Mouse (Mus musculus) heart, postnatal 4 days (tissue): Measurements from ENCODE around the gene Cdk14. TPM values are rescaled to one million over a fixed set of nuclear protein-coding genes. Genes with fewer than 3 reads are reported as not detected.
"Not testable (repeated sequence)": the region's sequence is repeated elsewhere in the genome, so short reads cannot be mapped to it uniquely, and the experiment has no call there.

Source experiments
- DNase-seq: peaks from one replicate; pipeline ENCODE4 v3.0.0; 2021
- total RNA-seq, 2 experiments: library from RNA; stranded (reverse); gene quantifications; 2 replicates each; pipeline ENCODE4 v1.2.3; 2021

Gene Cdk14
- total RNA-seq, 2 experiments from 2014 or later: 26.6 to 27.4 TPM

DNA sequence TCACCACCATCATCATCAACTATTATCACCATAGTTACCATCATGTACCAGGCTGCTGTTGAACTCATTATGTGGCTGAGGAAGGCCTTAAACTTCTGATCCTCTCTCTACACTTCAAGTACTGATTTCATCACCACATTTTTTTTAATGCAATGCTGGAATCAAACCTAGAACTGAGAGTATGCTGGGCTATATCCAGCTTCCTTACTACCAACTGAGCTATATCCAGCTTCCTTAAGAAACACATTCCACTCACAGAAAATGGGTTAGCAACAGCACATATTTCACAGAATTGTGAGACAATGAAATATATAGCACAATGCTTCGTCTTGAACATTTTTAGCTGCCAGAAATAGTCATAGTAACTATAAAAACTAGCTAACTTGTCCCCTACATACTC, 446.7 kb downstream of the Cdk14 start:
- DNase-seq: no peak

DNA sequence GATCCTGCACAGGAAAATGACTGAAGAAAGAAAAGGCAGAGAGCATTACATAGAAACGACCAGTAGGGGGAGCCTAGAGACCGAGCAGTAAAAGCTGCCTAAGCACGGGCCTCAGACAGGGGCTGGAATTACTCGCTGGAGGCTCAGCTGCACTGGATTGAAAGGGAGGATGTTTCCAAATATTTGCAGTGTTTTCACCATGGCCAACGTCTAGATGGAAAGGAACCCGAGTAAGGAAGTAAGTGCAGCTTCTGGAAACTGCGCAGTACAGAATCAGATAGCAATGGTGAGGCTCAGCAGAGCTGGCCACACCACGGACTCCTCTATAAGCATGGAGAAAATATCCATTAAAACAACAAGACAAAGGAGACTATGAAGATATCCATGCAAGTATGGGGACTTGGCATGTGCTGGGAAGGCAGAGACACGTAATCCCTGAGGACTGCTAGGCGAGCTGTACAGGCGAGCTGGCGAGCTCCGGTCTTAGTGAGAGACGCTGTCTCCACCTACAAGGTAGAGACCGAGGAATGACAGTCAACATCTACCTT, 458.0 kb downstream of the Cdk14 start:
- peak; percentile 77 for DNase-seq

DNA sequence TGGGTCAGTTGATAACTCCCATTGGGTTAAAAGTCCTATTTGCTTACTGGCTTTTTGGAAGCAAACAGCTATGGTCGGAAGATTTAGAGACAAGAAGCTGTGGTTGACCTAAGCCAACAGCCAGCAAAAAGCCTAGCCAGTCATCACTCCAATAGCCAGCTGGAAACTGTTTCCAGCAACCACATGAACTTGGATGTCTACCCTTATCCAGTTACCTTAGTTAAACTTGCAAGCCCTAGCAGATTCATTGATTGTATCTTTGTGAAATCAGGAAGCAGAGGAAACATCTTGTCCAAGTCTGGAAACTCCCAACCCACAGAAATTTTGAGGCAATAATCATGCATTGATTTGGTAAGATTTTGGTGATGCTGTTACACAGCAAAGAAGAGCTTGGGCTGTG, 458.5 kb downstream of the Cdk14 start:
- no peak for DNase-seq

DNA sequence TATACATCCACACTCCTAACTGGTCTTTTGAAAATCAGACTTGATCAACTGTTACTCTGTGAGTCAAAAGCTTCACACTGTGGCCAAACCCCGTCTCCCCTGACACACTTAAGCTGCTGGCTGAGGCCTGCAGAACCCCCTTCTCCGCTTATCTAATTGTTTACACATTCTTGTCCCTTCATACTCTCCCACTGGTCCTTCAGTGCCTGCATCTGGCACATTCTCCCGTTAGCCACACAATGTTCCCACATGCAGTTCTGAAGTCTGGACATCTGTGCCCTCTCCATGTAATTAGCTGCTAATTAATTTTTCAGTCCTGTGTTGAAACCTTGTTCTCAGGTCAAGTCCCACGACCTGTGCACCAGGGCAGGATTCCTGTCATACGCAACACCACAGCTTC, 460.7 kb downstream of the Cdk14 start:
- no peak for DNase-seq

DNA sequence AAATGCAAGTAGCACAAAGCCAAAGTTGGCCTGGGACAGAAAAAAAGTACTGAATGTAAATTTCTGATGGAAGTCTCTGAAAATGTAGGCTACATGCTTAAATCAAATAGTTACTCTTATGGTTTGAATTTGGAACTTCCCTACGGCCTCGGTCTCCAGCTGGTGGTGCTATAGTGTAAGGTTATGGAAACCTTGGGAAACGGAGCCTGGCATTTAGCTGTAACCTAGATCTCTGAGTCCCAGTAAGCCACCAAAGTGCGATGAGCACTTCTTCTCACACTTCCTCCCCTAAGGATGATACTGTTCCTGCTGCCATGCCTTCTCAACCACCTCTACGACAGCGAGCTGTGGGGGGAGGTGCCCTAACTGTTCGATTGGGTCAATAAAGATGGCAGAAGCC, 464.1 kb downstream of the Cdk14 start:
- DNase-seq: no peak

DNA sequence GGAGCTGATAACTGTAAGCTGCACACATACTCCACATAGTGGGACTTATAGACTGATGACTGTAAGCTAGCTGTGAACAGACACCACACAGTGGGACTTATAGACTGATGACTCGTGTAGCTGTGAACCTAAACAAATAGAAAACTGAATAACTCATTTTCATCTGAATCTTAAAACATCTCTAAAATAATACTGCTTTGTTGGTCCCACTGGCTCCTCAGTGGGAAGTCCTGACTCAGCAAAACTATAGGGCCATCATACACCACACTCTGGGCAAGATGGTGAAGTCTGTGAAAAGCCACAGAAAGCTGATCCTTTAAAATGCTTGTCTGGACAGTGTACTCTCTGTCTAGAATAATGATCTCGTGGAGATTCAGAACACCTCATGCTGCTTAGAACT, 464.7 kb downstream of the Cdk14 start:
- DNase-seq: no peak

DNA sequence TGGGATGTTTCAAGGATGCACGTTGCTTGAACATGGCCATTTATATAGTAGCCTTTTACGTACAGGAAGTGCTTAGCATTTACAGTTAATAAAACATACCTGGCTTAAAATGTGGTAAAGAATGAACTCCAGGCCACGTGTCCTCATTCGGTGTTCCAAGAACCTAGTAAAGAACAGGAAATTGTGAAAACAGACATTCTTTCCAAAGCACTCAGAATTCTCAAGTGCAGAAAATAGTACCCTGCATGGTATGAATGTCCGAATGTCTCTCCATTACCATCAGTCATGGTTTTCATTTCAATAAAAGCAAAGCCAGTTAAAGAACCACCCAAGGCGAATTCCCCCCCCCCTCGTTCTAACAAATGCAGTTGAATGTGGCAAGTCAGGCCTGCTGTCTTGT, 470.7 kb downstream of the Cdk14 start:
- DNase-seq: no peak

DNA sequence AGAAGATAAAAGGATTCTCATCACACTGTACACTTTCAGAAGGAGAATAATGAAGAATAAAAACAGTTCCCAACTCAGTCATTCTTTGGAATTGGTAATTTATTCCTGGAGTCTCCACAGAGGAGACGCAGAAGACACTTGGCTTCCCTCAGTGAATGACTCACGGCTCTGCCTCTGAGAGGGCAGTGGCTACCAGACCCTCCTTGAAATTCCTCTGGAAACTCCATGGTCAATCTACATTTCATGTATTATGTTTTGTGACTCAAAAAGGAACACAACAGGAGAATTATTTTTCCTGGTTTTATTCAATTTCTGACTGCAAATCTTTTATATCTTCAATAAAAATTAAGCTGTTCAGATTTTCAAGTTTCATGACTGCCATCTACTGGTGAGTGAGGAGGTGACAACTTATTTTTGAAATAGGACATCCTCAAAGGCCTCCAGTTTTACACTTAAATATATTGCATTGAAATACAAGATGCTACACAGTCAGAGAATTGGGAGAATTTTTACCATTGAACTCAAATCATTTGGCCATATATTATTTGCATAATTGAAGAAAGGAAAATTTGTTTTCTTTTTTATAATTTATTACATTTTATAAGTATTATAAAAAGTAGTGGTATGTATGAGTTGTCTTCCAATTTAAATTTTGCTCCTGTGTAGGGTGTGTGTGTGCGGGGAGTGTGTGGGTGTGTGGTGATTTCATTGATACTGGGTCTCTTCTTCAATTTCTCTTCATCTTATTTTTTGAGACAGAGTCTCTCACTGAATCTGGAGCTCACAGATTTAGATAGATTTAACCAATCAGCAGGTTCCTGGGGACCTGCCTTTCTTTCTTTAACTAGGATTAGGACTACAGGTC, 471.8 kb downstream of the Cdk14 start:
- no peak for DNase-seq

DNA sequence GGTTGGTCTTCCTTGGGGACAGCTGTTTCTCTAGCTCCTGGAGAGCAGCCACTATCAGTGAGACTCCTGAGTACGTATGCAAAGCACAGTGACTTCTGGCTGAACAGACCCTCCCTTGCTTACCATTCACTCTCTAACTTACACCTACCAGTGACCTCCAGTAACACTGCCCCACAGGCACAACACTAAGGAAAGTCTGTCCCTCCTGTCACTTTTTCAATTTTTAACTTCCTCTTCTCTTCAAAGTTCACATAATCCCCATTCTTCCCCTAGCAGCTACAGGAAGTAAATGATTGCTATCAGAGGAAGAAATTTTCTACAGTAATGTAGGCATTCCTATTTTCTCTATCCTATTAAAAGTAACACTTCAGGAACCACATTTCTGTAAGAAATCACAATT, 485.0 kb downstream of the Cdk14 start:
- DNase-seq: no peak

DNA sequence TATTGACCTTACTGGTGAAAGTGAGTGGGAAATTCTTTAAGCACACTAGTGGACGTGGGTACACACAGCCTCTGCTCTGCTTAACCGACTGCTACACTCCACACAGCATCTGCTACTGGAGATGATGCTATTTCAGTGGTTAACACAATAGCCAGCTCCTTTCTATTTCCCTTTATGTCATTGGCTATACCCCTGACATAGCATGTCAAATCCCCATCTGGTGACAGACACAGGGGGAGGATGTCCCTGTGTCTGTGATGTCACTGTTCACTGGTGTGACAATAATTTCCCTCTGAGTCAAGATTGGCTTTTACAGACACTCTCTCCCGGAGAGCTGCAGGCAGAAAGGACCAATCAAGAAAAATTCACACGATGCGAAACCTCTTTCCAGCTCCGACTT, 485.6 kb downstream of the Cdk14 start:
- DNase-seq: no peak

DNA sequence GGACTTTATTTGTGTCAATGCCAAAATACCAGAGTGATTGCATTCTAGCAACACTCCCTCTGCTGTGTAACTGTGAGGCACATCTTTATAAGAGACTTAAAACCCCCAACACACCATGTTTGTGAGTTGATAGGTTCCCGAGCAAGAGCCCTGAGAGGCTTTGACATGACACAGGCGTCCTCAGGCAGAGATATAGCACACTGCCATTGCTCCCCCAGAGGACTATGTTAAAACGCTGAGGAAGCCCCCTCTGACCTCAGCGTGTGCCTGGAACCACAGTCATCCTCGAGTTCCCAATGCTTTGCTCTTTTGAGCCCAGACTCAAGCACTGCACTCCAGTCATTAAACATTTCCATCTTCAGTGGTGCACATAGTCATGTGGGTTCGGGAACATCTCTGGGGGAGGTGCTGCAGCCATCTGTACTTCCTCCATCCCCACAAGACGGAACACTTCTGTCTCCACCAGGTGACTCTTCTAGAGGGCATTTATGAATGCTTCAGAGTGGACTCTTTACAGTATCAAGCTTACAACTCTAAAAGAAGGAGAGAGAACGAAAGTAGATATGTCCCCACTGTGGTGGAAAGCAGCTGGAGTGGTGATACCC, 488.5 kb downstream of the Cdk14 start:
- DNase-seq: no peak

DNA sequence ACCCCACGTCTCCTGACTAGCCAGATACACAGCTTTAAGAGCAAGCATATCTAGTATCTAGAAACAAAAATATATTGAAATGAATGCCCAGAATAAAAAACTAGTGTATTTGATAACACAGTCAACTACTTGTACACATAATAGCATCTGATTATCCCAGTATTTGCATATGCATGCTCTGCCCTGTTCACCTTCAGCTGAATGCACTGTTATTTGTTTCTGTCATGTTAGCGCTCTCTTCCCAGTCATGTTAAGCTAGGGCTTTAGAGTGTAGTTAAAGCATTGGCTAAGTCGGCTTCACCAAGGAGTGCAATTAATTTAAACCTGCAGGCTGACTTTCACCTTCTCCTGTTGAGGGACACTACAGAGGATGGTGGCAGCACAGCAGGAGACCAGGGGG, 490.5 kb downstream of the Cdk14 start:
- no peak for DNase-seq

DNA sequence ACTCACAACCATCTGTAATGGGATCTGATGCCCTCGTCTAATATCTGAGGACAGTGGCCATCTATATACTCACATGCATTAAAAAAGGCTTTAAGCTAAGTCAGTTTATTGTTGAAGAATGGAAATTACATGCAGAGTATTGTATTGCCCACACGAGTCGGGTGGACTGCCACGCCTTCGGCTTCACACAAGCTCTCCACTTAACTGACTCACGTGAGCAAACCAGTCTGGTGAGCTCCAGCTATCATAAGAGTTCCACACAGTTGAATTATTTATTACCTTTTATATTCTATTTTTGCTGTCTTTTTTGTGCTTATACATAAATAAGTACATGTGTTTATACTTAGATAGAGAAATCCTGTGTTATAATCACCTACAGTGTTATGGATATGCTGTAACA, 495.2 kb downstream of the Cdk14 start:
- no peak for DNase-seq

DNA sequence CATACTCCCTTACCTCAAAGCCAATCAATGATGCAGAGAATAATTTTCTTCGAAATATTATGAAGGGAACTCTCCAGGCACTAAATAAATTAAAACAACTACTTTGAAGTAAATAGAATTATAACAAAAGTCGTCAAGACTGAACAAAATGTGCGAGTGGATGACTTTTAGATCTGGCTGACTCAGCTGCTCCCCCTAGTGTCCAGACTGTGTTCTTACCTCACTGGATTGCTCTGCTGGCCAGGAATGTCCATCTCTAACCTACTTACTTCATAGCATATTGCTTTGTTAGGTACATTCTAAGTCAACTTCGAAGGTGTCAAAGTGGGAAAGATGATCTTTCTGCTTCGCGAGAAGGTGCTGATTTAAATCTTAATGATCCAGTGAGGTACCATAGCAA, 501.7 kb downstream of the Cdk14 start:
- DNase-seq: peak; percentile 76

DNA sequence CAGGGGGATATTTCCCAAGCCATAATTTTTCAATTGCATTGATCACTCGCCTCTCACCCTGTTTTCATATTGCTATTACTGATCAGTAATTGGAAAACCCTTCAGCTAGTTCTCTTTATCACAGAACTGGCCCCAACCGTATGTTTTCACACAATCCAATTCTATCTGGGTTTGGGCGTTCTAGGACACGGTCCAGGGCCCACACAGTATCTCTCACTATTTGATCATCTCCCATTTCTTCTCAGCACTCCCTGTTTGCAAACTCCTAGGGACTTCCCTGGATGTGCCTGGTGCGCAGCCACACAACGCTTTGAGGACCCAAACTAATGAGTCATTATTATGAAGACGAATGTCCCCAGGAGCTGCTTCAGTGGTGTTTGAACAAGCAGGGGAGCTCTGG, 502.4 kb downstream of the Cdk14 start:
- DNase-seq: no peak

DNA sequence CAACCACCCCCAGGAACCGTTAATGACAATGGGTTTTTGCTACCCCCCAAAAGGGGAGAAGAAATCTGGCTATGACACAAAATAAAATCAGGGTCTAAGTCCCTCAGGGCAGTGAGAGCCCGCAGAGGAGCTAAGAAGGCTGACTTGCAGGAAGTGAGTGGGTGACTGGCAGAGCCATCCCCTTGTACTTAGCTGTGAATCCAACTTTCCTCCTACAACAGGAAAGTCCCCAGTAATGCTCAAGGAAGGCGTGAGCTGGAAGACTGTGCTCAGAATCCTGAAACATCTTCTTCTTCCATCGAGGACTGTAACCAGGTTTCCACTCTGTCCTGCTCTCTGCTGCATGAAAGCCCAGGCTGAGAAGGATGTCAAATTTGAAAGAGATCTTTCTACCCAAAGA, 502.8 kb downstream of the Cdk14 start:
- no peak for DNase-seq

DNA sequence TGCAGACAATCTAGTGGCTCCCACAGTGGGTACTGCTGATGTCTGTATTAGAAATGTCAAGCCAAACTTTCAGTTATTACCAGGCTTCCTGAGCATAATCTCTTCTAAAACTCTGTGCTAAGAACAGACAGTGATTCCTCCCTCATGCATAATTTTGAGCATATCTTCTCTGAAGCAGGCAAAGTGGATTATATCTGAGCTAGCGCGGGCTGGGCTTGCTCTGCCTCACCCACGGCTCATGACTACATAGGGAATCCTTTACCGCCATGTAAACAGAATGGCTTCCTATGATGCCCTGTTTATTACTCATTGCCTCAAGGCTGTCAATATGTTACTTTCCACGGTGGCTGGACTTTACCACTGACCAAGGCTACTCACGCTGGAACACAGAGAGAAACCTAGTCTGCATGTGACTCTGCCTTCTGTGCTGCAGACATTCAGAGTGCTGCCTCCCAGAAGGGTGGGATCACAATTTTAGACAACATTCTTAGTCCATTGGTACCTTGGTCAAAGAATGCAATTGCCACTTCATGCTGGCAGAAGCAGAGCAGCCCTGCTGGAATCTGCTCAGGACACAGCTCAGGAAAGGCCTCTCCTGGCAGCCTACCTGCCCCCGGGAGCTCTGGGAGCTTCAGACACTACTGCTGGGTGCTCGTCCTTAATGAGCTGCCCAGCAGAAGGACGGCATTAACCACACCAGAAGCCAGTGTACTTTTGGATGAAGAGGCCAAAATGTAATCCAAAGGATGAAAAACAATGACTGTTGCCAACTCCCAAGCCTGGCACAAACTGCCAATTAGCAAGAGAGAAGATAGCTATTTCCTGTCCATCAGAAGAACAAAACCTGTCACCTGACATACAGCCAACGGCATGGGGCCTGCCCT, 503.5 kb downstream of the Cdk14 start:
- no peak for DNase-seq

DNA sequence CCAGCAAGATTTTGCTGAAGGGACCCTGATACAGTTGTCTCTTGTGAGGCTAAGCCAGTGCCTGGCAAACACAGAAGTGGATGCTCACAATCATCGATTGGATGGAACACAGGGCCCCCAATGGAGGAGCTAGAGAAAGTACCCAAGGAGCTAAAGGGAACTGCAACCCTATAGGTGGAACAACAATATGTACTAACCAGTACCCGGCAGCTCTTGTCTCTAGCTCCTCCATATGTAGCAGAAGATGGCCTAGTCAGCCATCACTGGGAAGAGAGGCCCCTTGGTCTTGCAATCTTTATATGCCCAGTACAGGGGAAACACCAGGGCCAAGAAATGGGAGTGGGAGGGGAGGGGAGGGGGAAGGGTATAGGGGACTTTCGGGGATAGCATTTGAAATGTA, 515.2 kb downstream of the Cdk14 start:
- DNase-seq: not testable (repeated sequence)

DNA sequence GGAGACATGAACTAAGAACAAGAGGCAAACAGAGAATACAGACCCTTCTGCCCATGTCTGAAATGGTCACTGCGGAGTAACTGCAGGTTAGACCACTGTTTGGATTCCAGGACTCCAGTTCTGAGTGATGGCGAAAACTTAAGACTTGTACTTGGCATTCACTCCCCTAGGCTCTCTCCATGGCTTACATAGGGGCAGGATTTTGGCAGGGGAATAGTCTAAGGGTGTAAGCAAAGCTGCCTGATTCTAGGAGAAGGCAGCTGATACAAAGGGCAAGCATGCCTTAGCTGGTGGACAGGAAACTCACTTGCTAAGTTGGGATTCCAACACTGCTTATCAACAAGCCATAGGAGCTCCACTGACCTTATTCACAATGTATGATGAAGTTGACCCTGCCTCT, 521.9 kb downstream of the Cdk14 start:
- no peak for DNase-seq

DNA sequence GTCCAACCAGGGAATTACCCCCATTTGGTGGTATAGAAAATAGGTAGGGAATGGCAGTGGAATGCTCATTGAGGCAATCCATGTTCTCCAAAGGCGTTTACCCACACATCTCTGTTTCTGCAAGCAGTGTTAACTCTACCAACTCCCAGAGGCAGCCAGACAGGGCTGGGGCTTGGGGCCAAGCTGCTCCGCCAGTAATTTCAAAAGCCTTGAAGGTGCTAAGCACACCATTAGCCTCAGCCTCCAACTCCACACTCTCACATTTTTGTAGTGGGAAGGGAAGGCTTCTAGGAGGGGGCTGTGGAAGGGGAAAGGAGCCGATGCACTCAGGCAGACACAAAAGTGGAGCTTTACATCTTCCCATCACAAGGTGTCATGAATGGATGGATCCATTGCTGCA, 525.1 kb downstream of the Cdk14 start:
- DNase-seq: no peak

DNA sequence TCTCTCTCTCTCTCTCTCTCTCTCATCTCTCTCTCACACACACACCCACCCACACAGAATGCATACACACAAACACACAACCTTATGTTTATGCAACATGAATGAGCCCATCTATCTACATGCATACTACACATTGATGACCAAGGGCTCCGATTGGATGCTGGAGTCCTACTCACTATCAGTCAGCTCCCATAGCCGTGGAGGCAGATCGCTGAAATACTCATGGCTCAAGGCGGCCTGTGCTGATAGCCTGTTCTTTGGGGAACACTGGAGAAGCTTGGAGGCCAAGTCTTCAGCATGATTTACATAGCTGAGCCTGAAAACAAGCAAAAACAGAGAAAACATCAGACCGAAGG, 526.3 kb downstream of the Cdk14 start:
- no peak for DNase-seq

DNA sequence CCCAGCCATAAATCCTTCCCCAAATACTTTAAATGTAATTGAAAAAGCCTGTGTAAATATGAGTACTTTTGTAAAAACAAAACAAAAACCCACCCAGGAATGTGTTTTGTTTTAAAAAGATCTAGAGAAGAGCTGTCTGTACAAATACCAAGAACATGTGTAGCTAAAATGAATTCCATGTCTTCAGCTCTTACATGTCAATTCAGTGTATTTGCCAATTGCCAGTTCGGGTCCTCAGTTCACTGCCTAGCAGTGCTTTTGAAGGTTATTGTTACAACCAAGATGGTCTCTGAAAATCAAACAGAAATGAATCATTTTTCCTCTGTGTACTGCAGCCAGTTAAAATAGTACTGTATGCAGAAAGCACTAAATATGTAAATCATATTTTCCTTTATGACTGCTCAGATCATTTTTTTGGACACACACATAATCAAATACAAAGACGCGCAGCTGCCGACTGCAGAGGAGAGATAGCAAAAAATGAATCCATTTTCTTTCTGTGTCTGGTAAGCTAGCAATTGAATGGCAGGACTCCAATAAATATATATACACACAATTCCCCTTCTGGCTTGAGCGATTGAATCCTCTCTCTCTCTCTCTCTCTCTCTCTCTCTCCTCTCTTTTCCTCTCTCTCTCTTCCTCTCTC, 526.8 kb downstream of the Cdk14 start:
- no peak for DNase-seq

DNA sequence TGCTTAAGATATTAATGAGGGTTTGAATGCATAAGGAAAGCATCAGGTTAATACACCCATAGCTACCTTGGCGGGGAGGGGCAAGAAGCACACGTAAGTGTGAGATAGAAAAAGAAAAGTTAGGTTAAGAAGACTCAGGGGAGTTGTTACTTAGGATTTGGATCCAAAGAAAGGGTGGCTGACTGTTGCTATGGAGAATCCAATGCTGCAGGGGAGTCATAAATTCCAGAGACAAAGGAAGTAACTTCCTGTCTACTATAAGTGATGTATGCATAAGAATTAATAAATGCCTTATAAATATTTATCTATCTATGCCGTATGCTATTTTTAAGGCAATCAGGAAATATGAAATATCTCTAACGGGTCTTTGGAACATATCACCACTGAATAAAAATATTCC, 527.4 kb downstream of the Cdk14 start:
- DNase-seq: no peak
